Mouse (Mus musculus) embryonic fibroblast, embryonic 13.5 days (primary cell): Measurements from ENCODE around the gene Olfr370. TPM values are rescaled to one million over a fixed set of nuclear protein-coding genes. Genes with fewer than 3 reads are reported as not detected.
A peak's percentile ranks its signal among the peaks of the same experiment; 100 is the strongest.

Experiments used
- H3K27ac ChIP-seq: 2 replicates; pipeline ENCODE4 v1.5.1; 2012; ENCODE audit warnings: low read length, control low read depth, inconsistent platforms; ENCODE audit not compliant: insufficient read depth
- H3K4me1 ChIP-seq: 2 replicates; pipeline ENCODE4 v1.6.1; 2011; ENCODE audit warnings: low read length; ENCODE audit not compliant: control insufficient read depth, insufficient read depth
- H3K4me3 ChIP-seq: 2 replicates; pipeline ENCODE4 v1.5.1; 2011; ENCODE audit warnings: mild to moderate bottlenecking, control low read depth, low read length; ENCODE audit not compliant: insufficient read depth
- CTCF ChIP-seq: IDR thresholded peaks from 2 replicates; pipeline ENCODE4 v1.5.1; 2011; ENCODE audit warnings: mild to moderate bottlenecking, control low read depth, low read length, moderate library complexity, borderline replicate concordance; ENCODE audit not compliant: insufficient read depth
- POLR2A ChIP-seq: IDR thresholded peaks from 2 replicates; pipeline ENCODE4 v1.6.1; 2011; ENCODE audit warnings: low read depth, mild to moderate bottlenecking, control low read depth, low read length, moderate library complexity
- polyA plus RNA-seq: library from polyadenylated mRNA; stranded (reverse); fragments of >200 nt; gene quantifications from 2 replicates; pipeline ENCODE4 v1.2.4, GENCODE M21; 2011; ENCODE audit warnings: low read depth; ENCODE audit not compliant: missing spikeins, insufficient read length

The Olfr370 gene
- polyA plus RNA-seq, 1 experiment = not detected

DNA sequence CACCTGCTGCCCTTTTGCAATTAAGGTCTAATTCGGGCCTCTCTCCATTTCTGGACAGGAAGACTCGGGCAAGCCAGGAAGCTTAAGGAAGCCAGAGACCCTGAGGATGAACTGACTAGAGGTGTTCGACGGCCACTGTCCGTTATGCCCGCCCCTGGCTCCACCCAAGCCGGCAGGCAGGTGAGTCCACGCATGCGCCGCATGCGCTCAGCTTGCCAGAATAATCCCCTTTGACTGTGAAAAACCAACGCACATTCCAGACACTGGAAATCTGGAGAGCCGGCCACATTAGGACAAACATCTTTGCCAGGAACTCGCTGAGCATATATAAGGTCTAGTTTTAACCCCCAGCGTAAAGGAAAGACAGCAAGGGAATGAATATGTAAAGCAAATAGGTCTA lies 47.7 kb downstream of the Olfr370 start:
- H3K4me3 ChIP-seq = no peak overlapping the region

DNA sequence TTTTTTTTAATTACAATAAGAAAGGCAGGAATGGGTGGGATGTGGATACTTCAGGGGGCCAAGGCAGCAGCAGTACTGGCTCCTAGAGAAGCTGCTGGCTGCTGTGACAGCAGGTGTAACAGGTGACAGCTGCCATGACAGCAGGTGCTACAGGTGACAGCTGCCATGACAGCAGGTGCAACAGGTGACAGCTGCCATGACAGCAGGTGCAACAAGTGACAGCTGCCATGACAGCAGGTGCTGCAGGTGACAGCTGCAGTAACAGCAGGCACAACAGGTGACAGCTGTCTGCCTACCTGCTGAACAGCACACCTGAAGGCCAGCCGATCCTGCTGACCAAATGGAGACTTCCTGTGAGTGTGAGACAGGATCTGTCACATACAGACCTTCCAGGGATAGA lies 49.2 kb downstream of the Olfr370 start:
- H3K4me3 ChIP-seq = no peak overlapping the region
- H3K4me1 ChIP-seq = no peaks in the 10 kb centered on the region
- TF ChIP-seq POLR2A (no peak), CTCF (no peak)
- H3K27ac ChIP-seq = no peak overlapping the region

More for the DNA sequence above, 47.7 kb downstream of the Olfr370 start:
- no peaks in the 10 kb centered on the region for H3K4me1 ChIP-seq
- no peak overlapping the region for H3K27ac ChIP-seq
- TF ChIP-seq POLR2A = no peak
- no peak for TF ChIP-seq CTCF

- TF ChIP-seq POLR2A (no peak), CTCF (no peak)
- Histone ChIP-seq H3K4me3 (no peak overlapping the region), H3K27ac (no peak overlapping the region), H3K4me1 (no peaks in the 10 kb centered on the region)
Measured at GRCm38 (mm10) chr8:83585333-83585732, 49.8 kb downstream of the Olfr370 start.

GRCm38 (mm10) chr8:83587644-83588043 lies 52.1 kb downstream of the Olfr370 start:
- no peaks in the 10 kb centered on the region; the same call in 1 of the 2 replicates for H3K4me1 ChIP-seq
- H3K4me3 ChIP-seq = no peak overlapping the region
- no peak overlapping the region for H3K27ac ChIP-seq
- no peak for TF ChIP-seq CTCF
- TF ChIP-seq POLR2A = no peak

DNA sequence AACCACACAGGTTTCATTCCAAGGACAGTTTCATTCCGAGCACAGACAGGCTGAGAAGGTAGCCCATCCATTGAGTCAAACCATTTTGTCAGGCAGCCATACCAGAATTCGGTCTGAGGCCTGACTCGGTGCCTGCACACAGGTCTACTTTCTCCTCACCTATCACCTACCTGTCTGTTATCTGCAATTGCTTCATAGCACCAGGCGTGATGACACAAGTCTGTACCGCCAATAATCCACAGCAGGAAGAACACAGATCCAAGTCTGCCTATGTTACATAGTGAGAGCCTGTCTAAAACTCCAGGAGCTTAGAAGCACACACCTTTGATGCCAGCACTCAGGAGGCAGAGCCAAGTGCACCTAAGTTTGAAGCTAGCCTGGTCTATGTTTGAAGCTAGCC lies 53.3 kb downstream of the Olfr370 start:
- Histone ChIP-seq H3K4me1 (no peaks in the 10 kb centered on the region; the same call in 1 of the 2 replicates), H3K4me3 (no peak overlapping the region), H3K27ac (no peak overlapping the region)
- TF ChIP-seq CTCF = no peak
- no peak for TF ChIP-seq POLR2A

GRCm38 (mm10) chr8:83590488-83591023 lies 55.0 kb downstream of the Olfr370 start:
- Histone ChIP-seq H3K27ac (no peak overlapping the region), H3K4me3 (no peak overlapping the region), H3K4me1 (no peaks in the 10 kb centered on the region; the same call in 1 of the 2 replicates)
- no peak for TF ChIP-seq CTCF
- TF ChIP-seq POLR2A = no peak

GRCm38 (mm10) chr8:83592682-83593081 lies 57.1 kb downstream of the Olfr370 start:
- Histone ChIP-seq H3K4me1 (no peaks in the 10 kb centered on the region; the same call in 1 of the 2 replicates), H3K4me3 (peak overlapping the region; percentile 35), H3K27ac (no peak overlapping the region)
- TF ChIP-seq CTCF (no peak), POLR2A (no peak)

- TF ChIP-seq POLR2A (no peak), CTCF (no peak)
- H3K4me3 ChIP-seq = peak overlapping the region; percentile 88
- no peak overlapping the region for H3K27ac ChIP-seq
- no peaks in the 10 kb centered on the region; the same call in 1 of the 2 replicates for H3K4me1 ChIP-seq
Measured at GRCm38 (mm10) chr8:83593325-83594166, 58.0 kb downstream of the Olfr370 start.

DNA sequence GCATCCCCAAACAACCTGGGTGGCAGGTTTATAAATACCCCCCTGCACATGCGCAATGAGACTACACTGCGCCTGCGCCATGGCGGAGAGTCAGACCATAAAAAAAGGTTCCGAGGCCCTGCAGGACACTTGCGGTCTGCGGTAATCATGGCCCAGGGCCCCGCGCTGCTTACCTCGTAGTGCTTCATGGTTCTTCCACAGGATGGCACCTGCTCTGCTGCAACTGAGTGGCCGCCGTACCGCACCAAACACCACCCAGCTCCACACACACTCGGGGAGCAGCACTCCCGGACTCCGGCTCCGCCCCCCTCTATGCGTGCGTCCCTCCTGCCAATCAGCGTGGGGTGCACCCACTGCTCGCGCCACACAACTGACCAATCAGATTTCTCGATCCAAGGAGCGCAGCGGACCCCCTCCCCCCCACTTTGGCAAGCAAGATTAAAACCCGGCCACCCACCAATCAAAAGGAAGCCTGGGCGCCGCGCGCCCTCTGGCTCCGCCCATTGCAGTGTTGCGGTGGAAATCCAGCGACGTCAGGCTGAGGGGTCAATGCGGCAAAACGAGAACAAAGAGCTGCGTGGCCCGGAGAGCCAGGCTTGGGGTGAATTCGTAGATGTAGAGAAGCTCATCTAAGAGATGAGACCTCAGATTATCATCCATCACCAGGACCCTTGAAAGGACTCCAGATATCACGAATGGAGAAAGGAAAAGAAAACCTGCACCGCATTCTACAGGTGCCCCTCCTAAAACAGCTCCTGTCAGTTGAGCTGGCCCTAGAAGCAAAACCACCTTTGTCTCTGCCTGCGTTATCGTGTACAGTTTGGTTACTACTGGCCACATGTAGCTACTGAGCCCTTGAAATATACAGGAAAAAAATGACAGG lies 58.8 kb downstream of the Olfr370 start:
- TF ChIP-seq CTCF (no peak), POLR2A (peak; percentile 88)
- Histone ChIP-seq H3K27ac (peak overlapping the region; percentile 66), H3K4me3 (peak overlapping the region; percentile 88), H3K4me1 (no peaks in the 10 kb centered on the region; the same call in 1 of the 2 replicates)

Other genes with a start within 250 kb of the Olfr370 start
- not detected in 2 replicates for gene Ucp1, start 245.4 kb upstream of the Olfr370 start, polyA plus RNA-seq
- gene Elmod2, start 203.3 kb upstream of the Olfr370 start, polyA plus RNA-seq = 13.4 and 20.5 TPM in 2 replicates
- gene Mgat4d, start 187.3 kb upstream of the Olfr370 start, polyA plus RNA-seq = not detected in 2 replicates
- not detected in 2 replicates for gene Clgn, start 145.9 kb upstream of the Olfr370 start, polyA plus RNA-seq
- gene Scoc, start 77.4 kb upstream of the Olfr370 start, polyA plus RNA-seq = 136 and 149 TPM in 2 replicates
- gene Ndufb7, start 30.9 kb downstream of the Olfr370 start, polyA plus RNA-seq = 67.4 and 86.9 TPM in 2 replicates
- 210 and 213 TPM in 2 replicates for gene Tecr, start 72.2 kb downstream of the Olfr370 start, polyA plus RNA-seq
- 27.7 and 32.2 TPM in 2 replicates for gene Dnajb1, start 72.4 kb downstream of the Olfr370 start, polyA plus RNA-seq
- gene Gipc1, start 116.9 kb downstream of the Olfr370 start, polyA plus RNA-seq = 47.4 and 63.3 TPM in 2 replicates
- 2.1 and 2.4 TPM in 2 replicates for gene Ptger1, start 130.9 kb downstream of the Olfr370 start, polyA plus RNA-seq
- 40.2 and 41.2 TPM in 2 replicates for gene Pkn1, start 163.4 kb downstream of the Olfr370 start, polyA plus RNA-seq
- 64.2 and 70.2 TPM in 2 replicates for gene Ddx39, start 179.4 kb downstream of the Olfr370 start, polyA plus RNA-seq
- 66.4 and 95.6 TPM in 2 replicates for gene Adgre5, start 205.5 kb downstream of the Olfr370 start, polyA plus RNA-seq